Mouse (Mus musculus) liver, postnatal 0 days (tissue): ENCODE measurements around the gene Srebf2.

Experiments used
- CTCF ChIP-seq: sonication (generic); IDR thresholded peaks from 2 replicates; pipeline ENCODE4 v1.5.1; 2016; ENCODE audit warnings: antibody characterized with exemption, low read depth
- EP300 ChIP-seq: IDR thresholded peaks from 2 replicates; pipeline ENCODE4 v1.6.1; 2016; ENCODE audit warnings: antibody characterized with exemption, low read depth, mild to moderate bottlenecking

- TF ChIP-seq CTCF (peak; percentile 14; the same call in 1 of the 2 replicates), EP300 (no peak)
Measured at GRCm38 (mm10) chr15:82145851-82146769, 871 bp upstream of the Srebf2 start.
